Mouse (Mus musculus) heart, embryonic 13.5 days (tissue): ENCODE data around the gene Smad3. TPM values are rescaled to one million over a fixed set of nuclear protein-coding genes. Genes with fewer than 3 reads are reported as not detected.

ENCODE experiments used
- ATAC-seq: fragments of 200-750 bp; cut with Nextera tagmentation; 2 replicates; pipeline ENCODE4 v1.8.0; 2017; ENCODE audit warnings: moderate TSS enrichment; ENCODE audit not compliant: insufficient number of reproducible peaks, low FRiP score, low TSS enrichment; ENCODE audit errors: extremely low read depth
- H3K27ac ChIP-seq: fragments of 300-500 bp; sonication (generic); replicated peaks from 2 replicates; pipeline ENCODE4 v1.5.1; 2015; ENCODE audit warnings: moderate library complexity, mild to moderate bottlenecking, inconsistent platforms
- H3K27me3 ChIP-seq: fragments of 300-500 bp; sonication (generic); replicated peaks from 2 replicates; pipeline ENCODE4 v1.6.1; 2015; ENCODE audit warnings: mild to moderate bottlenecking, inconsistent platforms
- H3K36me3 ChIP-seq: fragments of 300-500 bp; sonication (generic); 2 replicates; pipeline ENCODE4 v1.6.1; 2015; ENCODE audit warnings: mild to moderate bottlenecking, inconsistent platforms
- H3K4me1 ChIP-seq: fragments of 300-500 bp; sonication (generic); 2 replicates; pipeline ENCODE4 v1.6.1; 2015; ENCODE audit warnings: inconsistent platforms
- H3K4me2 ChIP-seq: fragments of 300-500 bp; sonication (generic); 2 replicates; pipeline ENCODE4 v1.6.1; 2015; ENCODE audit warnings: inconsistent platforms, mild to moderate bottlenecking, moderate library complexity
- H3K4me3 ChIP-seq: fragments of 300-500 bp; sonication (generic); 2 replicates; pipeline ENCODE4 v1.5.1; 2015; ENCODE audit warnings: moderate library complexity, mild to moderate bottlenecking, inconsistent platforms
- H3K9ac ChIP-seq: fragments of 300-500 bp; sonication (generic); 2 replicates; pipeline ENCODE4 v1.6.1; 2015; ENCODE audit warnings: inconsistent platforms, mild to moderate bottlenecking, moderate library complexity
- H3K9me3 ChIP-seq: fragments of 300-500 bp; sonication (generic); 2 replicates; pipeline ENCODE4 v1.6.1; 2016; ENCODE audit warnings: inconsistent platforms
- WGBS: fragments of 180-500 bp; shearing (Covaris S2); methylation state at CpG from one replicate; pipeline ENCODE4 v1.1.7; 2015; ENCODE audit warnings: mixed read lengths; 5-methylcytosine and 5-hydroxymethylcytosine counted together
- polyA plus RNA-seq: library from polyadenylated mRNA; unstranded; fragments of >200 nt; fragmentation: Nextera tagmentation; extraction: Ambion mirVana; gene quantifications from 2 replicates; pipeline ENCODE4 v1.2.1, GENCODE M21; 2015

Smad3 gene
- polyA plus RNA-seq, 1 experiment from 2014 or later, result 11.3 TPM

GRCm38 (mm10) chr9:63727070-63727469, 30.7 kb downstream of the Smad3 start:
- Histone ChIP-seq H3K27me3 (no peaks in the 10 kb centered on the region), H3K4me2 (no peak overlapping the region), H3K9me3 (no peaks in the 10 kb centered on the region), H3K4me1 (peaks cover 83% of the 10 kb centered on the region), H3K36me3 (no peaks in the 10 kb centered on the region), H3K27ac (peak overlapping the region; percentile 90), H3K9ac (peak overlapping the region; percentile 24), H3K4me3 (no peak overlapping the region)
- ATAC-seq, result no peak
- 72% methylated on average over 6 of the region's 6 CpGs for WGBS

DNA sequence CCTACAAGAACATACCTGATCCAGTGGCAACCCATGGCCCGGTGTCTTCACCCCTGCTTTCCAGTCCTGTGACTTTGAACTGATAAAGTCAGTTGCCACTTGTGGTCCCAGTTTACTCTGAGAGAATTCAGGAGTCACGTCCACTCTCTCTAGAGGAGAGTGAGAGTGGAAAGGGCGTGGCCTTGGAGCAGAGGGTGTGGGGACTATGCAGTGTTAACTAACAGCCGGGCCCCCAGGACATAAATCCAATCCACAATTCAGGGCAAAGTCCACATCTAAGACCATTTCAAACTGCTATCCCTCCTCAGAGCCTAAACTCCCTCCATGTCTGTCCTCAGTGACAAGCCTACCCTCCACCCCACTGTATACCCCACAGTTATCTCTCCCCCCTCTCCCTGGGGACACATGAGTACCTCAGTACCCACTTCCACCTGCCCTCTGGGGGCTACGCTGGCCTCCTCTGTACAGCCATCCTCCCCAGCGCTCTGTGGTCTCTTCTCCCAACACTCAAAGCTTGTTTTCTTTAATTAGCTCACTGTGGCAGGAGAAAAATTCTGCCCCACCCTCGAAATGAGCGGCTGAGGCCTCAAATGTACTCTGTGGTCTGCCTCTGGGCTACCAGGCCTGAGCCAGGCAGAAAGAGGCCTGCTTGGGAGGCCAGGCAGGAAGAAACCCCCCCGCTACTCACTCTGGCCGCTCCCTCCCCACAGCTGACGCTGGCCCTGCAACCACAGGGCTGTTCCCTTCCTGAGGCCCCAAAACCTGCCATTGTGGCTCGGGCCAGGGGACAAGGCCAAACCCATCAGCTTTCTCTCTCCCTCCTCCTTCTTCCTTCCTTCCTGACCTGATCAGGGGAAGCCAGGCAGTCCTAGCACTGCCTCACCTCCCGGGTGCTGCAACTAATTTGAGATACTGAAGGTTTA, 31.4 kb downstream of the Smad3 start:
- ATAC-seq, result no peak
- peaks cover 88% of the 10 kb centered on the region for H3K4me1 ChIP-seq

GRCm38 (mm10) chr9:63724750-63725149, 33.0 kb downstream of the Smad3 start:
- H3K4me3 ChIP-seq, result no peak overlapping the region
- no peak overlapping the region for H3K4me2 ChIP-seq
- peaks cover 91% of the 10 kb centered on the region for H3K4me1 ChIP-seq
- WGBS, result 83% methylated on average over 5 of the region's 5 CpGs
- no peak for ATAC-seq
- H3K27me3 ChIP-seq, result no peaks in the 10 kb centered on the region
- no peaks in the 10 kb centered on the region for H3K36me3 ChIP-seq
- no peak overlapping the region for H3K27ac ChIP-seq
- H3K9me3 ChIP-seq, result no peaks in the 10 kb centered on the region
- H3K9ac ChIP-seq, result no peak overlapping the region

More for the DNA sequence above, 31.4 kb downstream of the Smad3 start:
- peak overlapping the region; percentile 38 for H3K4me2 ChIP-seq
- 20% methylated on average over 13 of the region's 13 CpGs for WGBS
- H3K4me3 ChIP-seq, result no peak overlapping the region
- H3K27me3 ChIP-seq, result no peaks in the 10 kb centered on the region
- H3K9ac ChIP-seq, result peak overlapping the region; percentile 78
- no peaks in the 10 kb centered on the region for H3K36me3 ChIP-seq
- H3K9me3 ChIP-seq, result no peaks in the 10 kb centered on the region
- H3K27ac ChIP-seq, result peak overlapping the region; percentile 90

- ATAC-seq, result no peak
- H3K9me3 ChIP-seq, result no peaks in the 10 kb centered on the region
- no peaks in the 10 kb centered on the region for H3K36me3 ChIP-seq
- H3K9ac ChIP-seq, result 0 out of 2 replicates have a peak overlapping the region, but pooled peaks have one; percentile 6
- H3K27ac ChIP-seq, result peak overlapping the region; percentile 82
- peaks cover 100% of the 10 kb centered on the region for H3K4me1 ChIP-seq
- 47% methylated on average over 9 of the region's 9 CpGs for WGBS
- H3K4me3 ChIP-seq, result no peak overlapping the region
- peak overlapping the region; percentile 43 for H3K4me2 ChIP-seq
- H3K27me3 ChIP-seq, result no peaks in the 10 kb centered on the region
Measured at GRCm38 (mm10) chr9:63722918-63723317, 34.9 kb downstream of the Smad3 start.

- whole genome bisulfite sequencing, result 73% methylated on average over 7 of the region's 7 CpGs
Measured at GRCm38 (mm10) chr9:63722350-63722749, 35.4 kb downstream of the Smad3 start.

DNA sequence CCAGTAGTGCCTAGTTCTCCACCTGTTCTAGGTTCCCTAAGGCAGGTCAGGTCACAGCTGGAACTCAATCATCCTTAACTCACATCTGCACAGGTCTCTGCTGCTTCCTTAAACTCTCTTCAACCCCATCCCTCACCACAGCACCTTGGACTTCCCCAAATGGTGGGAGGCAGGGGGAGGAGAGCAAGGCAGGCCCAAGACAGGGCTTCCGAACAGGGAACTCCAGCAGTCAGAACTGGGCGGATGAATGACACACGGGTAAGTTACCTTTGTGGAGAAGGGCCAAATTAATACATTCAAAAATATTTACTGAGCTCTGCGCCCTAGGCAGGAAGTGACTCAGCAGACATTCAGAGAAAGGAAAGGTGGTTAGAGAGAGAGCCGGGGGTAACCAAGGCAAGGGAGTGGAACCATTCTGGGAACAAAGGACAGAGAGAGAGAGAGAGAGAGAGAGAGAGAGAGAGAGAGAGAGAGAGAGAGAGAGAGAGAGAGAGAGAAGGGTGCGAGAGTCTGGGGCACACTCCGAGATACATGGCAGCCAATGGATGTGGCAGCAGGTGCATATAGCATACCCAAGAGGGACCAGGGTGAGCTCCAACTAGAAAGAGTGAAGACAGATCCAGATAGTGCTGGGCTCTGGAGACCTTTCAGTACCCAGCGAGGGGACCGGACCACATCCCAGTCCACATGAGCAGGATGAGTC, 36.1 kb downstream of the Smad3 start:
- no peak for ATAC-seq
- 76% methylated on average over 9 of the region's 9 CpGs for WGBS
- peak overlapping the region; percentile 70 for H3K27ac ChIP-seq

More at GRCm38 (mm10) chr9:63722350-63722749, 35.4 kb downstream of the Smad3 start:
- peaks cover 100% of the 10 kb centered on the region for H3K4me1 ChIP-seq
- H3K36me3 ChIP-seq, result no peaks in the 10 kb centered on the region
- ATAC-seq, result no peak
- no peaks in the 10 kb centered on the region for H3K9me3 ChIP-seq
- no peak overlapping the region for H3K4me3 ChIP-seq
- H3K27ac ChIP-seq, result peak overlapping the region; percentile 82
- no peak overlapping the region for H3K4me2 ChIP-seq
- no peaks in the 10 kb centered on the region for H3K27me3 ChIP-seq
- 0 out of 2 replicates have a peak overlapping the region, but pooled peaks have one; percentile 38 for H3K9ac ChIP-seq

DNA sequence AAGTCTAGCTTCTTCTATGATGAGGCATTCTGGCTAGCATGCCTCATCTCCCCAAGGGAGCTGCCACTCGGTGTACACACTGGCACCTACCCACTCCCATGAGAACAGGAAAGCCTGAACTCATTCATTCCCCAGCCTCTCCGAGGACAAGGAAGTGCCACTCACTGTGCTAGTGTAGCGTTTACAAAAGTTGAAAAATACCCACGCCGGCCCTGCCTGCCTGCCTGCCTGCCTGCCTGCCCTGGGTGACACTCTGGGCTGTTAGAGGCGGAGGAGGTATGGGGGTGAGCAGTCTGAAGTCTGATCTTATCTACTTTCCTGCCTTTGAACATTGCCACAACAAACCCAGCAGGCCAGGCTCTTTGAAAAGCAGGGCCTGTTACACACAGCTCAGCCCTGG, 37.1 kb downstream of the Smad3 start:
- no peak for ATAC-seq
- Histone ChIP-seq H3K9ac (0 out of 2 replicates have a peak overlapping the region, but pooled peaks have one; percentile 24), H3K36me3 (no peaks in the 10 kb centered on the region), H3K27ac (peak overlapping the region; percentile 70), H3K9me3 (no peaks in the 10 kb centered on the region), H3K4me3 (no peak overlapping the region), H3K27me3 (no peaks in the 10 kb centered on the region), H3K4me2 (no peak overlapping the region), H3K4me1 (peaks cover 100% of the 10 kb centered on the region)
- 21% methylated on average over 6 of the region's 6 CpGs for WGBS

More for the DNA sequence above, 36.1 kb downstream of the Smad3 start:
- no peaks in the 10 kb centered on the region for H3K27me3 ChIP-seq
- H3K4me3 ChIP-seq, result no peak overlapping the region
- H3K9ac ChIP-seq, result 0 out of 2 replicates have a peak overlapping the region, but pooled peaks have one; percentile 24
- H3K9me3 ChIP-seq, result no peaks in the 10 kb centered on the region
- peaks cover 100% of the 10 kb centered on the region for H3K4me1 ChIP-seq
- no peak overlapping the region for H3K4me2 ChIP-seq
- no peaks in the 10 kb centered on the region for H3K36me3 ChIP-seq

DNA sequence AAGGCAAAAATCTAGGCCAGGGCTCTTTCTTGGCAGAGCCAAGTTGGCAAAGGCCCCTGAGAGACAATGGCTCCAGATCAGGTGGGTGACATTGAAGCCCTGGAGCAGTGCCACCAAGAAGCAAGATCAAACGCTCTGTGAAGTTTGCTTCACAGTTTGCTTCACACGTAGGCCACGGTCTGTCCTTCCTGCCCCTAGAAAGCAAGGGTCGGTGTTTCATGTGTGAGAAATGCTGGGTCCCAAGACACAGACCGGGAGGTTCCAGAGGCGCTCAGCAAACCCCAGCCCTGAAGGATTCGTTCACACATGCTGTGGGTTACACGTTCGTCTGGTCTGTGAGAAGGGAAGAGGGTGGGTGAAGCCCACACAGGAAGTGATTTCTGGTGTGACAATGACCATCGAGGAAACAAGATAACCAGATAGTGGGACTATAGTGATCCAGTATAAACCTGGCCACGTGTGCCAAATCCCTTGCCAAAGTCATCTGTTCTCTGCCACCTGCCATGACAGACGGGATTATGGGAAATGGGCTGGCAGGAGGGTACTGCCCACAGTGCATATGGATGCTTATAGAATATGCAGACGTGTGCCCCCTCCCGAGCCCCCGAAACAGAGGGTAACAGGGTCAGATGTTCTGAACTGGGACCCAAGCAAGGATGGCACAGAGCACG, 37.9 kb downstream of the Smad3 start:
- WGBS, result 71% methylated on average over 16 of the region's 16 CpGs
- H3K27ac ChIP-seq, result peak overlapping the region; percentile 70; the same call in 1 of the 2 replicates
- no peak for ATAC-seq
- no peak overlapping the region for H3K9ac ChIP-seq
- H3K27me3 ChIP-seq, result no peaks in the 10 kb centered on the region
- H3K4me3 ChIP-seq, result no peak overlapping the region
- no peaks in the 10 kb centered on the region for H3K9me3 ChIP-seq
- no peak overlapping the region for H3K4me2 ChIP-seq
- H3K4me1 ChIP-seq, result peaks cover 100% of the 10 kb centered on the region
- no peaks in the 10 kb centered on the region for H3K36me3 ChIP-seq

- H3K9ac ChIP-seq, result no peak overlapping the region
- H3K9me3 ChIP-seq, result no peaks in the 10 kb centered on the region
- WGBS, result 77% methylated on average over 9 of the region's 9 CpGs
Measured at GRCm38 (mm10) chr9:63718735-63719358, 38.9 kb downstream of the Smad3 start.

GRCm38 (mm10) chr9:63718170-63718569, 39.6 kb downstream of the Smad3 start:
- Histone ChIP-seq H3K27me3 (no peaks in the 10 kb centered on the region), H3K4me2 (no peak overlapping the region), H3K9ac (0 out of 2 replicates have a peak overlapping the region, but pooled peaks have one; percentile 3), H3K4me3 (no peak overlapping the region), H3K9me3 (no peaks in the 10 kb centered on the region), H3K36me3 (no peaks in the 10 kb centered on the region), H3K27ac (peak overlapping the region; percentile 86; the same call in 1 of the 2 replicates), H3K4me1 (peaks cover 98% of the 10 kb centered on the region)
- WGBS, result 79% methylated on average over 4 of the region's 4 CpGs
- ATAC-seq, result no peak

More at GRCm38 (mm10) chr9:63718735-63719358, 38.9 kb downstream of the Smad3 start:
- Histone ChIP-seq H3K27me3 (no peaks in the 10 kb centered on the region), H3K4me3 (no peak overlapping the region), H3K4me2 (no peak overlapping the region), H3K27ac (no peak overlapping the region), H3K36me3 (no peaks in the 10 kb centered on the region), H3K4me1 (peaks cover 98% of the 10 kb centered on the region)
- ATAC-seq, result no peak
